Mouse (Mus musculus): ENCODE results near the gene Sez6l. TPM values are rescaled to one million over a fixed set of nuclear protein-coding genes. Genes with fewer than 3 reads are reported as not detected.

Sez6l gene
- 2.3 TPM for polyA plus RNA-seq (2014; fragmentation: Illumina TruSeq; extraction: RNeasy Lipid Tissue Mini Kit (QIAGEN cat#74804); ENCODE audit: low read depth, low replicate concordance)

DNA sequence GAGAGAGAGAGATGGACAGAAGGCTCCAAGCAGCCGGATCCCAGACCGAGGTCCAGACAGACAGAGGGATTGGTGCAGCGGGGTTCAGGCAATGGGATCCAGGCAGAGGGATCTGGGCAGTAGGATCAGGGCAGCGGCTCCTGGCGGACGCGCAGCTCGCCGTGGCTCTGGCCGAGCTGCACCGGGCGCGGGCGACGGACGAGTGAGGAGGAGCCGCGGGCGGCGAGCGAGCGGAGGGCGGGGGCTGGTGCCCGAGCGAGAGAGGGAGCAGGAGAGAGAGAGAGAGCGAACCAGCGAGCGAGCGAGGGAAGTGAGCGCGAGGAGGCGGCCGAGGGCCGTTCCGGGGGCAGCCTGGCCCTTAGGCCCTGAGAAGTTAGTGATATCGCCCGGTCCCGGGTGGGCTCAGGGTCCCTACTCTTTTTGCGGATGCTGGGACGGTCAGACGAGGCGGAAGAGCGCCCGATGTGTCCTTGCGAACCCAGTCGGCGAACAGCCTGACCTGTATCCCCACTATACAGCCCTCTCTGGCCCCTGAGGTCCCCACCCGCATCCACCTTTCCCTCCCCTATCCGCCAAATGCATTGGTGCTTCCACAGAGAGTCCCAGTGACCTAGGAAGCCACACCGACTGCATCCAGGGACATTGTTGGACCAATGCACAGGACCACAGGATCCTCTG, at the start of gene Sez6l:
Gene Sez6l, minus strand, starts transcription at position 193 of the 678 bp plus-strand sequence.

DNA sequence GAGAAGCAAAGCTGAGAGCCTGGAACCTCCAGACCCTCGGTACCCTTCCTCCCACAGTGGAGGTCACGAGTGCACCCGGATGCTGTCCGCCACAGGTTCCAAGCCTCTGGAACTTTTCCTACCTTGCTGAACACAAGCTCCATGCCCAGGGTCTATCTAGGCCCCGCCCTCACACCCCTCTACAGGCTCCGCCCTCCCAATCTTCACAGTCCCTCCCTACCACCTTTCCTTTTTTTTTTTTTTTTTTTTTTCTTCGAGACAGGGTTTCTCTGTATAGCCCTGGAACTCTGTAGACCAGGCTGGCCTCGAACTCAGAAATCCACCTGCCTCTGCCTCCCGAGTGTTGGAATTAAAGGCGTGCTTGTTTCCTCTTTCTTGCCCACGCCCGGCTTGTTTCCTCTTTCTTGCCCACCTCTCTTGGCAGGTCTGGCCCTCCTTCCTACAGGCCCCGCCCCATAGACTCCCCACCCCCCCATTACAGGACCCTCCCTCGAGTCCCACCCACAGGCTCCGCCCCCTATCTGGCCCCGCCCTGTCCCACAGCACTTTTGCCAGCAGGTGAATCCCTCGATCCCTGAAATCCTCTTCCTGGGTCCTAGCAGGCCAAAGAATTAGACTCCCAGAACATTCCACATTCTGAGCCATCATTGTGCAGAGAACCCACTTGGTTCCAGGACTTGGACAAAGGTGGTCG, 128.1 kb downstream of the Sez6l start, which contains the start of gene Gm6588:
Gene Gm6588, plus strand, starts transcription at position 680 of the 694 bp plus-strand sequence.

DNA sequence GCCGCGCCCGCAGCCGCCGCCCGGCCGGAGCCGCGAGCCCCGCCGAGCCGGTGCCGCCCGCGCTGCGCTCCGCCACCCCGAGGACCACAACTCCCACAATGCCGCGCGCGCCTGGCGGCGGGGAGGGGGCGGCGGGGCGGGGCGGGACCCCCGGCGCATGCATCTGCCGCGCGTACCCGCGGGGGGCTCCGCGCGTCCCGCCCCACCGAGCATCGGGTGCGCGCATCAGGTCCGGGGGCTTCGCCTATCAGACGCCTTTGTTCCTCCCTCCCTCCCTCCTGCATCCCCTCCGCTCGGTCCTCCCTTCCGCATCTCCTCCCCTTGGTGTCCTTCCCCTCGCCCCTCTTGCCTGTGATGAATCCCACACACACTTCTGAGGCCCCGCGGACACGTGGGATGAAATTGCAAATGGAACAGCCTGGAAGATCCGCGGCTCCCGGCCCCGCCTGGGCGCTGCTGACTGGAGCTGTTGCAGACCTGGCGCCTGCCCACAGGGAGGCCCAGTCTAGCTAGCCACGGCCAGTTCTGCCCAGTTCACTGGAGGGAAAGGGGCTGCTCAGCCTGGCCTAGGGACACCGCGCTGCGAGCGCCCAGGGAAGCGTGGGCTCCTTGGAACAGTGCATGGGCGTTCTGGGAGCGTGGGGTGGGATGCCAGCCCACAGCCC, 182.1 kb downstream of the Sez6l start, which contains the start of gene Asphd2:
Gene Asphd2, minus strand, starts transcription at position 88 of the 665 bp plus-strand sequence.

Other genes starting within 250 kb of the Sez6l start
- gene Srrd, start 234.1 kb downstream of the Sez6l start, polyA plus RNA-seq (2014; fragmentation: Illumina TruSeq; extraction: RNeasy Lipid Tissue Mini Kit (QIAGEN cat#74804); ENCODE audit: low read depth, low replicate concordance), result 1.5 TPM
- 18.0 TPM for gene Hps4, start 234.1 kb downstream of the Sez6l start, polyA plus RNA-seq (2014; fragmentation: Illumina TruSeq; extraction: RNeasy Lipid Tissue Mini Kit (QIAGEN cat#74804); ENCODE audit: low read depth, low replicate concordance)
- not detected for gene Gm6583, start 221.2 kb downstream of the Sez6l start, polyA plus RNA-seq (2014; fragmentation: Illumina TruSeq; extraction: RNeasy Lipid Tissue Mini Kit (QIAGEN cat#74804); ENCODE audit: low read depth, low replicate concordance)
- 0.52 TPM for gene Asphd2, start 182.3 kb downstream of the Sez6l start, polyA plus RNA-seq (2014; fragmentation: Illumina TruSeq; extraction: RNeasy Lipid Tissue Mini Kit (QIAGEN cat#74804); ENCODE audit: low read depth, low replicate concordance)
- gene Gm6588, start 127.8 kb downstream of the Sez6l start, polyA plus RNA-seq (2014; fragmentation: Illumina TruSeq; extraction: RNeasy Lipid Tissue Mini Kit (QIAGEN cat#74804); ENCODE audit: low read depth, low replicate concordance), result not detected